Mouse (Mus musculus) cortical plate, adult 2 months (tissue): ENCODE measurements at regions not wholly inside any gene's neighbourhood (a gene's known extent, or its start where the extent isn't known, plus 50 kb on each side); places are given as distances from the start of the nearest gene placed in this dataset.

ENCODE experiments used
- H3K27ac ChIP-seq: fragments of 200-500 bp; 2 replicates; pipeline ENCODE4 v1.5.1; 2012; ENCODE audit warnings: low read length, control low read depth, inconsistent platforms; ENCODE audit not compliant: insufficient read depth
- H3K4me1 ChIP-seq: fragments of 200-500 bp; 2 replicates; pipeline ENCODE4 v1.6.1; 2011; ENCODE audit warnings: low read length; ENCODE audit not compliant: control insufficient read depth, insufficient read depth
- H3K4me3 ChIP-seq: fragments of 200-500 bp; 2 replicates; pipeline ENCODE4 v1.5.1; 2011; ENCODE audit warnings: mild to moderate bottlenecking, low read length, control low read depth; ENCODE audit not compliant: insufficient read depth
- CTCF ChIP-seq: fragments of 200-500 bp; IDR thresholded peaks from 2 replicates; pipeline ENCODE4 v1.5.1; 2011; ENCODE audit warnings: mild to moderate bottlenecking, control low read depth, low read length; ENCODE audit not compliant: insufficient read depth; ENCODE audit errors: extremely low read depth
- POLR2A ChIP-seq: fragments of 200-500 bp; IDR thresholded peaks from 2 replicates; pipeline ENCODE4 v1.6.1; 2011; ENCODE audit warnings: mild to moderate bottlenecking, low read length, control low read depth; ENCODE audit not compliant: insufficient read depth; ENCODE audit errors: extremely low read depth

GRCm38 (mm10) chr8:26588841-26589240 lies 388.3 kb upstream of the Zfp703 start:
- no peaks in the 10 kb centered on the region for H3K4me1 ChIP-seq
- H3K27ac ChIP-seq: no peak overlapping the region
- no peak for TF ChIP-seq POLR2A
- no peak for TF ChIP-seq CTCF
- H3K4me3 ChIP-seq: no peak overlapping the region

- TF ChIP-seq POLR2A (no peak), CTCF (no peak)
- no peak overlapping the region for H3K27ac ChIP-seq
- H3K4me3 ChIP-seq: no peak overlapping the region
- H3K4me1 ChIP-seq: no peaks in the 10 kb centered on the region
Observed at GRCm38 (mm10) chr8:26590591-26591212, 386.4 kb upstream of the Zfp703 start.

- TF ChIP-seq POLR2A (no peak), CTCF (no peak)
- Histone ChIP-seq H3K4me1 (no peaks in the 10 kb centered on the region), H3K27ac (no peak overlapping the region), H3K4me3 (no peak overlapping the region)
Observed at GRCm38 (mm10) chr8:26591266-26591665, 385.9 kb upstream of the Zfp703 start.

GRCm38 (mm10) chr8:26593536-26594368 lies 383.4 kb upstream of the Zfp703 start:
- no peak overlapping the region for H3K4me3 ChIP-seq
- no peaks in the 10 kb centered on the region for H3K4me1 ChIP-seq
- no peak for TF ChIP-seq CTCF
- TF ChIP-seq POLR2A: no peak
- H3K27ac ChIP-seq: no peak overlapping the region

GRCm38 (mm10) chr8:26594369-26594920 lies 382.7 kb upstream of the Zfp703 start:
- H3K27ac ChIP-seq: no peak overlapping the region

GRCm38 (mm10) chr8:26595431-26596018 lies 381.6 kb upstream of the Zfp703 start:
- no peak overlapping the region for H3K27ac ChIP-seq
- H3K4me1 ChIP-seq: no peaks in the 10 kb centered on the region

More at GRCm38 (mm10) chr8:26594369-26594920, 382.7 kb upstream of the Zfp703 start:
- no peak for TF ChIP-seq CTCF
- no peak for TF ChIP-seq POLR2A
- no peaks in the 10 kb centered on the region for H3K4me1 ChIP-seq
- no peak overlapping the region for H3K4me3 ChIP-seq

GRCm38 (mm10) chr8:26596665-26597362 lies 380.3 kb upstream of the Zfp703 start:
- H3K4me3 ChIP-seq: no peak overlapping the region
- TF ChIP-seq POLR2A (no peak), CTCF (no peak)
- H3K4me1 ChIP-seq: no peaks in the 10 kb centered on the region
- H3K27ac ChIP-seq: no peak overlapping the region

More at GRCm38 (mm10) chr8:26595431-26596018, 381.6 kb upstream of the Zfp703 start:
- no peak overlapping the region for H3K4me3 ChIP-seq
- no peak for TF ChIP-seq POLR2A
- TF ChIP-seq CTCF: no peak

GRCm38 (mm10) chr8:26598520-26598919 lies 378.6 kb upstream of the Zfp703 start:
- Histone ChIP-seq H3K4me3 (no peak overlapping the region), H3K4me1 (no peaks in the 10 kb centered on the region), H3K27ac (no peak overlapping the region)
- no peak for TF ChIP-seq CTCF
- no peak for TF ChIP-seq POLR2A

GRCm38 (mm10) chr8:26600127-26600526 lies 377.0 kb upstream of the Zfp703 start:
- Histone ChIP-seq H3K4me3 (no peak overlapping the region), H3K27ac (no peak overlapping the region), H3K4me1 (no peaks in the 10 kb centered on the region)
- TF ChIP-seq POLR2A: no peak
